Mouse (Mus musculus) limb, embryonic 11.5 days (tissue): ENCODE measurements around the gene Tnfrsf9. TPM values are rescaled to one million over a fixed set of nuclear protein-coding genes. Genes with fewer than 3 reads are reported as not detected.
A peak's percentile ranks its signal among the peaks of the same experiment; 100 is the strongest.

ENCODE experiments used
- ATAC-seq: fragments of 200-750 bp; cut with Nextera tagmentation; 2 replicates; pipeline ENCODE4 v1.8.0; 2017; ENCODE audit warnings: low read depth; ENCODE audit not compliant: insufficient number of reproducible peaks, low FRiP score, low TSS enrichment
- DNase-seq: peaks from one replicate; pipeline ENCODE4 v3.0.0-alpha.2; 2015; ENCODE audit warnings: low spot score
- H3K27ac ChIP-seq: fragments of 300-500 bp; sonication (generic); replicated peaks from 2 replicates; pipeline ENCODE4 v1.5.1; 2014; ENCODE audit warnings: low read depth, mild to moderate bottlenecking, low read length
- H3K27me3 ChIP-seq: fragments of 300-500 bp; sonication (generic); 2 replicates; pipeline ENCODE4 v1.6.1; 2014; ENCODE audit warnings: mild to moderate bottlenecking, low read length, mixed read lengths; ENCODE audit not compliant: control insufficient read depth, insufficient read depth
- H3K36me3 ChIP-seq: fragments of 300-500 bp; sonication (generic); 2 replicates; pipeline ENCODE4 v1.6.1; 2014; ENCODE audit warnings: mild to moderate bottlenecking, low read length, moderate library complexity, mixed read lengths; ENCODE audit not compliant: control insufficient read depth, insufficient read depth
- H3K4me1 ChIP-seq: fragments of 300-500 bp; sonication (generic); 2 replicates; pipeline ENCODE4 v1.6.1; 2014; ENCODE audit warnings: low read length, mixed read lengths; ENCODE audit not compliant: control insufficient read depth, insufficient read depth
- H3K4me2 ChIP-seq: fragments of 300-500 bp; sonication (generic); 2 replicates; pipeline ENCODE4 v1.6.1; 2014; ENCODE audit warnings: low read depth, mild to moderate bottlenecking, moderate library complexity; ENCODE audit not compliant: severe bottlenecking
- H3K4me3 ChIP-seq: fragments of 300-500 bp; sonication (generic); 2 replicates; pipeline ENCODE4 v1.5.1; 2014; ENCODE audit warnings: low read depth, low read length
- H3K9ac ChIP-seq: fragments of 300-500 bp; sonication (generic); 2 replicates; pipeline ENCODE4 v1.6.1; 2014; ENCODE audit warnings: mild to moderate bottlenecking, low read length
- H3K9me3 ChIP-seq: fragments of 300-500 bp; sonication (generic); 2 replicates; pipeline ENCODE4 v1.6.1; 2016; ENCODE audit warnings: low read length; ENCODE audit not compliant: control insufficient read depth
- WGBS: fragments of 180-500 bp; shearing (Covaris S2); extraction: QIAGEN DNeasy Blood & Tissue Kit; methylation state at CpG from one replicate; pipeline ENCODE4 v1.1.7; 2014; 5-methylcytosine and 5-hydroxymethylcytosine counted together
- polyA plus RNA-seq: library from polyadenylated mRNA; unstranded; fragments of >200 nt; fragmentation: Nextera tagmentation; extraction: Ambion mirVana; gene quantifications from 2 replicates; pipeline ENCODE4 v1.2.1, GENCODE M21; 2014

Tnfrsf9 gene
- polyA plus RNA-seq, 1 experiment from 2014 or later, result 0.69 TPM

- Histone ChIP-seq H3K4me3 (no peak overlapping the region), H3K27me3 (no peaks in the 10 kb centered on the region), H3K9ac (no peak overlapping the region), H3K4me2 (no peak overlapping the region), H3K36me3 (no peaks in the 10 kb centered on the region), H3K9me3 (no peaks in the 10 kb centered on the region), H3K4me1 (no peaks in the 10 kb centered on the region), H3K27ac (no peak overlapping the region)
- WGBS, result 38% methylated on average over 1 of the region's 1 CpGs
- no peak for ATAC-seq
- no peak for DNase-seq
Observed at GRCm38 (mm10) chr4:150975145-150975544, 60.8 kb downstream of the Tnfrsf9 start.

GRCm38 (mm10) chr4:150978156-150978910 is 64.0 kb downstream of the Tnfrsf9 start:
- no peak for ATAC-seq
- no peak overlapping the region for H3K27ac ChIP-seq
- H3K9ac ChIP-seq, result no peak overlapping the region
- WGBS, result 90% methylated on average over 21 of the region's 21 CpGs
- no peaks in the 10 kb centered on the region for H3K9me3 ChIP-seq
- H3K4me1 ChIP-seq, result no peaks in the 10 kb centered on the region
- no peak for DNase-seq
- no peaks in the 10 kb centered on the region for H3K36me3 ChIP-seq
- H3K4me2 ChIP-seq, result no peak overlapping the region
- no peak overlapping the region for H3K4me3 ChIP-seq
- H3K27me3 ChIP-seq, result no peaks in the 10 kb centered on the region

GRCm38 (mm10) chr4:150979455-150979854 is 65.1 kb downstream of the Tnfrsf9 start:
- Histone ChIP-seq H3K36me3 (no peaks in the 10 kb centered on the region), H3K4me2 (no peak overlapping the region), H3K4me1 (no peaks in the 10 kb centered on the region), H3K27me3 (no peaks in the 10 kb centered on the region), H3K9ac (no peak overlapping the region), H3K4me3 (no peak overlapping the region), H3K27ac (no peak overlapping the region), H3K9me3 (no peaks in the 10 kb centered on the region)
- no peak for ATAC-seq
- WGBS, result 79% methylated on average over 9 of the region's 9 CpGs
- DNase-seq, result no peak

- no peak for DNase-seq
- 91% methylated on average over 5 of the region's 5 CpGs for WGBS
- H3K9ac ChIP-seq, result no peak overlapping the region
Observed at GRCm38 (mm10) chr4:150980153-150980552, 65.8 kb downstream of the Tnfrsf9 start.

GRCm38 (mm10) chr4:150990148-150990547 is 75.8 kb downstream of the Tnfrsf9 start:
- no peak overlapping the region for H3K27ac ChIP-seq
- no peaks in the 10 kb centered on the region for H3K27me3 ChIP-seq
- 49% methylated on average over 6 of the region's 6 CpGs for WGBS
- ATAC-seq (no peak), DNase-seq (peak; percentile 40)
- no peak overlapping the region for H3K4me3 ChIP-seq
- H3K9me3 ChIP-seq, result no peaks in the 10 kb centered on the region
- no peak overlapping the region for H3K4me2 ChIP-seq
- H3K36me3 ChIP-seq, result no peaks in the 10 kb centered on the region
- no peaks in the 10 kb centered on the region for H3K4me1 ChIP-seq
- H3K9ac ChIP-seq, result no peak overlapping the region

More at GRCm38 (mm10) chr4:150980153-150980552, 65.8 kb downstream of the Tnfrsf9 start:
- H3K27ac ChIP-seq, result no peak overlapping the region
- H3K4me3 ChIP-seq, result no peak overlapping the region
- H3K36me3 ChIP-seq, result no peaks in the 10 kb centered on the region
- H3K9me3 ChIP-seq, result no peaks in the 10 kb centered on the region
- no peaks in the 10 kb centered on the region for H3K27me3 ChIP-seq
- no peak for ATAC-seq
- no peaks in the 10 kb centered on the region for H3K4me1 ChIP-seq
- no peak overlapping the region for H3K4me2 ChIP-seq

Other genes starting within 250 kb of the Tnfrsf9 start
- 33.2 and 34.7 TPM in 2 replicates for gene Errfi1, start 60.6 kb upstream of the Tnfrsf9 start, polyA plus RNA-seq
- gene Park7, start 125 bp upstream of the Tnfrsf9 start, polyA plus RNA-seq, result 486 and 501 TPM in 2 replicates
- gene Uts2, start 82.5 kb downstream of the Tnfrsf9 start, polyA plus RNA-seq, result not detected in 2 replicates
- gene Per3, start 130.1 kb downstream of the Tnfrsf9 start, polyA plus RNA-seq, result 6.7 and 7.5 TPM in 2 replicates
- 87.8 and 93.6 TPM in 2 replicates for gene Vamp3, start 143.4 kb downstream of the Tnfrsf9 start, polyA plus RNA-seq
- gene Gm13090, start 175.0 kb downstream of the Tnfrsf9 start, polyA plus RNA-seq, result 0.21 TPM in 1 of 2 replicates, not detected in the other